Mouse (Mus musculus): ENCODE measurements at regions not wholly inside any gene's neighbourhood (a gene's known extent, or its start where the extent isn't known, plus 50 kb on each side); places are given as distances from the start of the nearest gene placed in this dataset.
A peak's percentile ranks its signal among the peaks of the same experiment; 100 is the strongest.

GRCm38 (mm10) chr17:16101548-16101947, 270.7 kb upstream of the Rgmb start:
- 65% methylated on average over 2 of the region's 2 CpGs for WGBS
- H3K4me2 ChIP-seq (ENCODE audit: low read depth): no peak overlapping the region
- H3K4me1 ChIP-seq (ENCODE audit: control insufficient read depth, insufficient read depth, low read length): no peaks in the 10 kb centered on the region
- no peak for ATAC-seq (ENCODE audit: insufficient read depth, low FRiP score, low TSS enrichment)
- H3K36me3 ChIP-seq (ENCODE audit: control insufficient read depth, insufficient read depth, low read length): no peaks in the 10 kb centered on the region
- no peak for DNase-seq (ENCODE audit: low spot score)
- H3K9ac ChIP-seq (ENCODE audit: low read length): no peak overlapping the region
- H3K9me3 ChIP-seq (ENCODE audit: control insufficient read depth, low read length): no peaks in the 10 kb centered on the region
- no peak overlapping the region for H3K27ac ChIP-seq (ENCODE audit: low read depth, low read length)
- no peak overlapping the region for H3K4me3 ChIP-seq (ENCODE audit: low read depth, low read length)
- no peaks in the 10 kb centered on the region for H3K27me3 ChIP-seq (ENCODE audit: control insufficient read depth, insufficient read depth, low read length)

GRCm38 (mm10) chr17:16092952-16093351, 262.1 kb upstream of the Rgmb start:
- ATAC-seq (ENCODE audit: insufficient read depth, low FRiP score, low TSS enrichment) (no peak), DNase-seq (ENCODE audit: low spot score) (no peak)
- Histone ChIP-seq H3K9ac (ENCODE audit: low read length) (no peak overlapping the region), H3K27ac (ENCODE audit: low read depth, low read length) (no peak overlapping the region), H3K4me1 (ENCODE audit: control insufficient read depth, insufficient read depth, low read length) (no peaks in the 10 kb centered on the region), H3K36me3 (ENCODE audit: control insufficient read depth, insufficient read depth, low read length) (no peaks in the 10 kb centered on the region), H3K4me2 (ENCODE audit: low read depth) (no peak overlapping the region), H3K9me3 (ENCODE audit: control insufficient read depth, low read length) (no peaks in the 10 kb centered on the region), H3K4me3 (ENCODE audit: low read depth, low read length) (no peak overlapping the region), H3K27me3 (ENCODE audit: control insufficient read depth, insufficient read depth, low read length) (no peaks in the 10 kb centered on the region)
- WGBS: 87% methylated on average over 4 of the region's 4 CpGs

- Histone ChIP-seq H3K4me3 (ENCODE audit: low read depth, low read length) (no peak overlapping the region), H3K27me3 (ENCODE audit: control insufficient read depth, insufficient read depth, low read length) (no peaks in the 10 kb centered on the region), H3K4me1 (ENCODE audit: control insufficient read depth, insufficient read depth, low read length) (no peaks in the 10 kb centered on the region), H3K9ac (ENCODE audit: low read length) (no peak overlapping the region), H3K9me3 (ENCODE audit: control insufficient read depth, low read length) (no peaks in the 10 kb centered on the region), H3K4me2 (ENCODE audit: low read depth) (no peak overlapping the region), H3K27ac (ENCODE audit: low read depth, low read length) (no peak overlapping the region), H3K36me3 (ENCODE audit: control insufficient read depth, insufficient read depth, low read length) (no peaks in the 10 kb centered on the region)
- 72% methylated on average over 8 of the region's 8 CpGs for WGBS
- DNase-seq (ENCODE audit: low spot score) (no peak), ATAC-seq (ENCODE audit: insufficient read depth, low FRiP score, low TSS enrichment) (peak; percentile 62)
Measured at GRCm38 (mm10) chr17:16089619-16090280, 258.9 kb upstream of the Rgmb start.

GRCm38 (mm10) chr17:16088879-16089618, 258.2 kb upstream of the Rgmb start:
- peak; percentile 96 for ATAC-seq (ENCODE audit: insufficient read depth, low FRiP score, low TSS enrichment)
- Histone ChIP-seq H3K4me3 (ENCODE audit: low read depth, low read length) (no peak overlapping the region), H3K36me3 (ENCODE audit: control insufficient read depth, insufficient read depth, low read length) (no peaks in the 10 kb centered on the region), H3K27me3 (ENCODE audit: control insufficient read depth, insufficient read depth, low read length) (no peaks in the 10 kb centered on the region), H3K9ac (ENCODE audit: low read length) (no peak overlapping the region), H3K4me1 (ENCODE audit: control insufficient read depth, insufficient read depth, low read length) (no peaks in the 10 kb centered on the region), H3K9me3 (ENCODE audit: control insufficient read depth, low read length) (no peaks in the 10 kb centered on the region), H3K4me2 (ENCODE audit: low read depth) (no peak overlapping the region), H3K27ac (ENCODE audit: low read depth, low read length) (peak overlapping the region; percentile 76; the same call in 1 of the 2 replicates)
- WGBS: 42% methylated on average over 5 of the region's 5 CpGs
- peak; percentile 55 for DNase-seq (ENCODE audit: low spot score)

GRCm38 (mm10) chr17:16087046-16087445, 256.2 kb upstream of the Rgmb start:
- no peak overlapping the region for H3K27ac ChIP-seq (ENCODE audit: low read depth, low read length)
- H3K4me1 ChIP-seq (ENCODE audit: control insufficient read depth, insufficient read depth, low read length): no peaks in the 10 kb centered on the region
- WGBS: 86% methylated on average over 2 of the region's 2 CpGs
- no peak overlapping the region for H3K4me2 ChIP-seq (ENCODE audit: low read depth)
- no peaks in the 10 kb centered on the region for H3K36me3 ChIP-seq (ENCODE audit: control insufficient read depth, insufficient read depth, low read length)
- no peak overlapping the region for H3K4me3 ChIP-seq (ENCODE audit: low read depth, low read length)
- no peaks in the 10 kb centered on the region for H3K27me3 ChIP-seq (ENCODE audit: control insufficient read depth, insufficient read depth, low read length)
- DNase-seq (ENCODE audit: low spot score) (no peak), ATAC-seq (ENCODE audit: insufficient read depth, low FRiP score, low TSS enrichment) (no peak)
- no peak overlapping the region for H3K9ac ChIP-seq (ENCODE audit: low read length)
- H3K9me3 ChIP-seq (ENCODE audit: control insufficient read depth, low read length): no peaks in the 10 kb centered on the region

- Histone ChIP-seq H3K27ac (ENCODE audit: low read depth, low read length) (no peak overlapping the region), H3K4me2 (ENCODE audit: low read depth) (no peak overlapping the region), H3K36me3 (ENCODE audit: control insufficient read depth, insufficient read depth, low read length) (no peaks in the 10 kb centered on the region), H3K4me3 (ENCODE audit: low read depth, low read length) (no peak overlapping the region), H3K4me1 (ENCODE audit: control insufficient read depth, insufficient read depth, low read length) (no peaks in the 10 kb centered on the region), H3K9ac (ENCODE audit: low read length) (no peak overlapping the region), H3K9me3 (ENCODE audit: control insufficient read depth, low read length) (no peaks in the 10 kb centered on the region), H3K27me3 (ENCODE audit: control insufficient read depth, insufficient read depth, low read length) (no peaks in the 10 kb centered on the region)
- ATAC-seq (ENCODE audit: insufficient read depth, low FRiP score, low TSS enrichment) (no peak), DNase-seq (ENCODE audit: low spot score) (no peak)
- WGBS: 93% methylated on average over 3 of the region's 3 CpGs
Measured at GRCm38 (mm10) chr17:16082842-16083241, 252.0 kb upstream of the Rgmb start.

GRCm38 (mm10) chr17:16078549-16078948, 247.7 kb upstream of the Rgmb start:
- Histone ChIP-seq H3K4me3 (ENCODE audit: low read depth, low read length) (no peak overlapping the region), H3K9me3 (ENCODE audit: control insufficient read depth, low read length) (no peaks in the 10 kb centered on the region), H3K27me3 (ENCODE audit: control insufficient read depth, insufficient read depth, low read length) (no peaks in the 10 kb centered on the region), H3K27ac (ENCODE audit: low read depth, low read length) (no peak overlapping the region), H3K4me1 (ENCODE audit: control insufficient read depth, insufficient read depth, low read length) (no peaks in the 10 kb centered on the region), H3K9ac (ENCODE audit: low read length) (no peak overlapping the region), H3K4me2 (ENCODE audit: low read depth) (no peak overlapping the region), H3K36me3 (ENCODE audit: control insufficient read depth, insufficient read depth, low read length) (no peaks in the 10 kb centered on the region)
- DNase-seq (ENCODE audit: low spot score) (peak; percentile 13), ATAC-seq (ENCODE audit: insufficient read depth, low FRiP score, low TSS enrichment) (no peak)
- 67% methylated on average over 3 of the region's 3 CpGs for WGBS

GRCm38 (mm10) chr17:16069334-16069733, 238.5 kb upstream of the Rgmb start:
- Histone ChIP-seq H3K9me3 (ENCODE audit: control insufficient read depth, low read length) (no peaks in the 10 kb centered on the region), H3K9ac (ENCODE audit: low read length) (no peak overlapping the region), H3K27me3 (ENCODE audit: control insufficient read depth, insufficient read depth, low read length) (no peaks in the 10 kb centered on the region), H3K4me2 (ENCODE audit: low read depth) (no peak overlapping the region), H3K36me3 (ENCODE audit: control insufficient read depth, insufficient read depth, low read length) (no peaks in the 10 kb centered on the region), H3K27ac (ENCODE audit: low read depth, low read length) (no peak overlapping the region), H3K4me3 (ENCODE audit: low read depth, low read length) (no peak overlapping the region), H3K4me1 (ENCODE audit: control insufficient read depth, insufficient read depth, low read length) (no peaks in the 10 kb centered on the region)
- no peak for DNase-seq (ENCODE audit: low spot score)
- WGBS: 56% methylated on average over 1 of the region's 1 CpGs
- ATAC-seq (ENCODE audit: insufficient read depth, low FRiP score, low TSS enrichment): no peak

GRCm38 (mm10) chr17:16067858-16068257, 237.0 kb upstream of the Rgmb start:
- Histone ChIP-seq H3K4me2 (ENCODE audit: low read depth) (no peak overlapping the region), H3K4me1 (ENCODE audit: control insufficient read depth, insufficient read depth, low read length) (no peaks in the 10 kb centered on the region), H3K36me3 (ENCODE audit: control insufficient read depth, insufficient read depth, low read length) (no peaks in the 10 kb centered on the region), H3K9ac (ENCODE audit: low read length) (no peak overlapping the region), H3K27me3 (ENCODE audit: control insufficient read depth, insufficient read depth, low read length) (no peaks in the 10 kb centered on the region), H3K4me3 (ENCODE audit: low read depth, low read length) (no peak overlapping the region), H3K9me3 (ENCODE audit: control insufficient read depth, low read length) (no peaks in the 10 kb centered on the region), H3K27ac (ENCODE audit: low read depth, low read length) (no peak overlapping the region)
- 95% methylated on average over 2 of the region's 2 CpGs for WGBS
- ATAC-seq (ENCODE audit: insufficient read depth, low FRiP score, low TSS enrichment): no peak
- DNase-seq (ENCODE audit: low spot score): no peak

Data from neural tube, embryonic 11.5 days (tissue).